8 mouse cellular contexts compared by ENCODE assay signal in genomic region chr10:15300199-15301085, GRCm38 (mm10).
DNase-seq lines count a peak whose midpoint lies in the region; ATAC-seq lines count a peak whose summit lies in the region.

No protein-coding gene starts in this region.

- peak; percentile 92 for DNase-seq in 416B (ENCODE audit: low read depth)
- peak; percentile 79 to 85 for DNase-seq in adrenal gland, postnatal 36 days
- DNase-seq in heart, adult 8-10 months (ENCODE audit: low spot score): peak; percentile 77
- DNase-seq in kidney, adult 9 months: peak; percentile 68
- DNase-seq in spleen, adult 18-20 months: peak; percentile 20 to 53

- H3K27ac ChIP-seq in embryonic facial prominence, embryonic 12.5 days: no peak overlapping the region
- no peak overlapping the region for H3K27ac ChIP-seq in limb, embryonic 13.5 days
- H3K27ac ChIP-seq in midbrain, embryonic 15.5 days: peak overlapping the region; percentile 19; the same call in 1 of the 2 replicates

- ATAC-seq in embryonic facial prominence, embryonic 12.5 days (ENCODE audit: insufficient number of reproducible peaks, insufficient read depth, low FRiP score, low TSS enrichment): no peak
- ATAC-seq in limb, embryonic 13.5 days (ENCODE audit: low FRiP score, low read depth): peak; percentile 85
- peak; percentile 96 for ATAC-seq in midbrain, embryonic 15.5 days (replicated peaks)

- H3K36me3 ChIP-seq in embryonic facial prominence, embryonic 12.5 days: no peaks in the 10 kb centered on the region
- no peaks in the 10 kb centered on the region for H3K36me3 ChIP-seq in limb, embryonic 13.5 days
- no peaks in the 10 kb centered on the region for H3K36me3 ChIP-seq in midbrain, embryonic 15.5 days (replicated peaks)

- no peaks in the 10 kb centered on the region for H3K9me3 ChIP-seq in embryonic facial prominence, embryonic 12.5 days
- H3K9me3 ChIP-seq in limb, embryonic 13.5 days: no peaks in the 10 kb centered on the region
- H3K9me3 ChIP-seq in midbrain, embryonic 15.5 days: no peaks in the 10 kb centered on the region

- no peak overlapping the region for H3K9ac ChIP-seq in embryonic facial prominence, embryonic 12.5 days
- no peak overlapping the region for H3K9ac ChIP-seq in limb, embryonic 13.5 days
- H3K9ac ChIP-seq in midbrain, embryonic 15.5 days: no peak overlapping the region

- 0 out of 2 replicates have a peak, but pooled peaks cover 3% of the 10 kb centered on the region for H3K4me1 ChIP-seq in embryonic facial prominence, embryonic 12.5 days
- H3K4me1 ChIP-seq in limb, embryonic 13.5 days: no peaks in the 10 kb centered on the region
- H3K4me1 ChIP-seq in midbrain, embryonic 15.5 days: peaks cover 9% of the 10 kb centered on the region

- 30% methylated on average over 8 of the region's 8 CpGs for WGBS in embryonic facial prominence, embryonic 12.5 days
- WGBS in limb, embryonic 13.5 days: 27% methylated on average over 8 of the region's 8 CpGs
- 35% methylated on average over 8 of the region's 8 CpGs for WGBS in midbrain, embryonic 15.5 days

- H3K4me2 ChIP-seq in embryonic facial prominence, embryonic 12.5 days (replicated peaks): peak overlapping the region; percentile 29
- peak overlapping the region; percentile 44 for H3K4me2 ChIP-seq in limb, embryonic 13.5 days (replicated peaks)
- H3K4me2 ChIP-seq in midbrain, embryonic 15.5 days: peak overlapping the region; percentile 27

- no peaks in the 10 kb centered on the region for H3K27me3 ChIP-seq in embryonic facial prominence, embryonic 12.5 days
- no peaks in the 10 kb centered on the region for H3K27me3 ChIP-seq in limb, embryonic 13.5 days
- H3K27me3 ChIP-seq in midbrain, embryonic 15.5 days (replicated peaks): no peaks in the 10 kb centered on the region

- no peak overlapping the region for H3K4me3 ChIP-seq in embryonic facial prominence, embryonic 12.5 days
- peak overlapping the region; percentile 9; the same call in 1 of the 2 replicates for H3K4me3 ChIP-seq in limb, embryonic 13.5 days
- H3K4me3 ChIP-seq in midbrain, embryonic 15.5 days: 0 out of 2 replicates have a peak overlapping the region, but pooled peaks have one; percentile 11

Comparison
In these comparisons a context has a peak if more than half of its experiments do, and no peak if none do; other contexts are left out.
1. DNase-seq: peak in every context shown above with its lines; median percentile 92 in 416B; 82 in adrenal gland, postnatal 36 days; 77 in heart, adult 8-10 months; 68 in kidney, adult 9 months; 36 in spleen, adult 18-20 months.